Mouse (Mus musculus) testis, adult 2 months (tissue): ENCODE results near the gene Arpc5l. TPM values are rescaled to one million over a fixed set of nuclear protein-coding genes. Genes with fewer than 3 reads are reported as not detected.
A peak's percentile ranks its signal among the peaks of the same experiment; 100 is the strongest.

Source experiments
- H3K27ac ChIP-seq: fragments of 200-500 bp; 2 replicates; pipeline ENCODE4 v1.5.1; 2012; ENCODE audit warnings: low read depth, low read length; ENCODE audit not compliant: control insufficient read depth, insufficient read depth
- H3K27me3 ChIP-seq: fragments of 200-500 bp; 2 replicates; pipeline ENCODE4 v1.6.1; 2012; ENCODE audit warnings: mild to moderate bottlenecking, low read length, moderate library complexity; ENCODE audit not compliant: control insufficient read depth, insufficient read depth
- H3K36me3 ChIP-seq: fragments of 200-500 bp; 2 replicates; pipeline ENCODE4 v1.6.1; 2012; ENCODE audit warnings: mild to moderate bottlenecking, low read length; ENCODE audit not compliant: control insufficient read depth, insufficient read depth
- H3K4me1 ChIP-seq: fragments of 200-500 bp; 2 replicates; pipeline ENCODE4 v1.6.1; 2012; ENCODE audit warnings: low read length; ENCODE audit not compliant: control insufficient read depth, insufficient read depth
- H3K4me3 ChIP-seq: fragments of 200-500 bp; 2 replicates; pipeline ENCODE4 v1.5.1; 2012; ENCODE audit warnings: low read depth, mild to moderate bottlenecking, low read length, moderate library complexity, mixed read lengths; ENCODE audit not compliant: control insufficient read depth
- CTCF ChIP-seq: fragments of 200-500 bp; IDR thresholded peaks from 2 replicates; pipeline ENCODE4 v1.5.1; 2012; ENCODE audit warnings: low read depth, mild to moderate bottlenecking, inconsistent platforms, low read length, moderate library complexity; ENCODE audit not compliant: control insufficient read depth, insufficient read depth, insufficient replicate concordance
- POLR2A ChIP-seq: fragments of 200-500 bp; IDR thresholded peaks from 2 replicates; pipeline ENCODE4 v1.6.1; 2012; ENCODE audit warnings: low read depth, mild to moderate bottlenecking, inconsistent platforms, low read length, moderate library complexity; ENCODE audit not compliant: control insufficient read depth
- polyA plus RNA-seq: library from polyadenylated mRNA; depleted of rRNA; stranded (reverse); fragments of >200 nt; gene quantifications from 2 replicates; pipeline ENCODE4 v1.2.3, GENCODE M21; 2012; rRNA removed

The Arpc5l gene
- polyA plus RNA-seq = 74.6 and 75.7 TPM in 2 replicates

DNA sequence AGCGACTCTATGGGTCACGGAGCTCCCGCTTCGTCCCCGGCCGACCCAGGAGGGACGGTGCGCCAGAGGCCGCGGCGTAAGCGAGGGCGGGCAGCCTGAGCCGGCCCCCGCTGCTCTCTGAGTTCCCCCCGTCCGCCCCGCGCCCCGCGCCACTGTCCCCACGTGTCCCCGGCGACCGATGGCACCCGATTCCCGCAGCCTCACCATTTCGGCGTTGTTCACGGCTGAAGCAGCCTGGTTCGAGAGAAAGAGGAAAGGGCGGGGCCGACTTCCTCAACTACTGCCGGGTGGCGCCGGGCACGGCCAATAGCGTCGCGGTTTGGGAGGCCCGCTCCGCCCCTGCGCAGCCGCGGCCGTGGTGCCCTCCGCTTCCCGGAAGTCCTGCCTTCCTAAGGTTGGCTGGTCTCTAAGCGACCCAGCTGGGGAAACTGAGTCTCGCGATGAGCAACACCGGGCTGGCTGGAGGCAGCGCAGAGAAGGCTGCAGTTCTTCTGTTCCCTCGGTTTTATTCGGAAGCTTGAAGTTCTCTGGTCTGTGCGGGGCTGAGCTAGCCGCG lies at the start of gene Arpc5l:
Gene Arpc5l, plus strand, starts transcription at position 469 of the 556 bp plus-strand sequence.
- TF ChIP-seq CTCF (no peak), POLR2A (peak; percentile 78)
- no peaks in the 10 kb centered on the region for H3K36me3 ChIP-seq
- H3K27ac ChIP-seq = peak within 1 kb of the TSS; percentile 75
- H3K4me1 ChIP-seq = peaks cover 10% of the 10 kb centered on the region
- H3K4me3 ChIP-seq = peak within 1 kb of the TSS; percentile 93
- H3K27me3 ChIP-seq = no peaks in the 10 kb centered on the region

DNA sequence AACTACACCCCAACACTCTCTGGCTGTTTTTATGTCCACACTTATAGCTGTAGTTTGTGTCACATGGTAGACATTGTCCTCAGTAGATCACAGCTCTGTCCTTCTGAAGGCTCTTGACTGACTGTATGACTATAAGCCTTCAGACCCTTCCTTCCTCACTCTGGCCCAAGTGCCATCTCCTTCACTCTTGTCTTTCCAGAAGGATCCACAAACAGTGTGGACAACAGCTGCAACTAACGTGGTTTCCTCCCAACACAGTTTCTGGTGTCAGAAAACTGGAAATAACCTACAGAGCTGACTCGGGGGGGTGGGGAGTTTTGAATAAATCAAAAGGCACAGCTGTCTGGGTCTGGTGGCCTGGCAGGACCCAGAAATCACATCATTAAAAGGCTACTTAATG lies 49.1 kb upstream of the Arpc5l start:
- no peaks in the 10 kb centered on the region for H3K27me3 ChIP-seq
- no peak overlapping the region for H3K4me3 ChIP-seq
- no peaks in the 10 kb centered on the region for H3K36me3 ChIP-seq
- H3K4me1 ChIP-seq = no peaks in the 10 kb centered on the region; the same call in 1 of the 2 replicates
- H3K27ac ChIP-seq = no peak overlapping the region
- no peak for TF ChIP-seq CTCF
- TF ChIP-seq POLR2A = no peak

DNA sequence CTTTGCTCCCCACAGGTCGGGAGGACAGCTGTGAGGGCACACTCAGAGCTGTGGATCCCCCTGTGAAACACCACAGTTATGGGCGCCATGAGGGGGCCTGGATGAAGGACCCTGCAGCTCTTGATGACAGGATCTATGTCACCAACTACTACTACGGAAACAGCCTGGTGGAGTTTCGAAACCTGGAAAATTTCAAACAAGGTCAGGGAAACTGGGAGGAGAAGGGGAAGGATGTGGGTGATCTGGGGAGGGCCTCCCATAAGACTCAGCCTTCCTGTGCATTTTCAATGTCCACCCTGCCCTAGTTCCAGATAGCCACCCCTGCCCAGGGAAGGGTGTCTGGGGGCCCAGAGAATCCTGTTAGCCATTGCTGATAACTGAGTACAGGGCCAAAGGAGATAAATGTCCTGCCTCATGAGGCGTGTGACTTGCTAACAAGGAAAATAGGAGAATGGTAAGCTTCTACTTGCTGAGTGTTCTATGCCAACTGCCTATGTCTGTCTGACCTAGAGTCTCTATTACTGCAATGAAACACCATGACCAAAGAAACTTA lies 47.4 kb upstream of the Arpc5l start:
- Histone ChIP-seq H3K4me1 (no peaks in the 10 kb centered on the region; the same call in 1 of the 2 replicates), H3K27me3 (no peaks in the 10 kb centered on the region), H3K4me3 (no peak overlapping the region), H3K27ac (no peak overlapping the region), H3K36me3 (no peaks in the 10 kb centered on the region)
- no peak for TF ChIP-seq CTCF
- no peak for TF ChIP-seq POLR2A

DNA sequence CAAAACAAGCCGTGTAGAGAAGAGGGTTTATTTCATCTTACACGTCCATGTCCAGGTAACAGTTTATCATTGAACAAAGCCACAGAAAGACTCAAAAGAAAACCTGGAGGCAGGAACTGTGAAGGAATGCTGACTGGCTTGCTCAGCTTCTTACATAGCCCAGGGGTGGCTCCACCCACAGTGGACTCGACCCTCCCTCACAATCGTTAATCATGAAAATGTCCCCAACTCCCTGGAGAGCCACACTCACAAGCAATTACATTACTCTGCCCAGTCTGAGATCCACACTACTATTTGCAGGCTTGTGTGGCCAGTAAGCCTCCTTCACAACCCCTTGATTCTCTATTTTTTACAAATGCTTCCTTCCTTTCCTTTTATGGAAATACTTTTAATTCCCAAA lies 41.0 kb upstream of the Arpc5l start:
- H3K27me3 ChIP-seq = no peaks in the 10 kb centered on the region
- H3K4me1 ChIP-seq = no peaks in the 10 kb centered on the region
- H3K36me3 ChIP-seq = no peaks in the 10 kb centered on the region
- no peak overlapping the region for H3K27ac ChIP-seq
- H3K4me3 ChIP-seq = no peak overlapping the region
- no peak for TF ChIP-seq POLR2A
- TF ChIP-seq CTCF = no peak

DNA sequence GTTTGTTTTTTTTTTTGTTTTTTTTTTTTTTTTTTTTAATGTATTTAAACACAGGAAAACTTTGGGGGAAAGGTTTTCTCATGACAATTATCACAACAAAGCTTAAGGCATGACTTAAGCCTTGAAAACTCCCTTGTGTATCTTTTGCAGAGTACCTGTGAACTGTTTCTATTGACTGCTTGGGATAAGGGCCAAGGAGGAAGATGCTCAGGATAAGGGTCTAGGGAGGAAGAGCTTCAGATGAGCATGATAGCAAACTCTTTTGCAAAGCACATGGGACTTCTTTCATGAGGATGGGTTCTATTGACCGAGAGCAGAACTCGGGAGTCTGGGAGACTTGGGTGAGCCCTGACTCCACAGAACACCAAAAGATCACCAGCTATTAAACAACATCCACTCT lies 35.5 kb upstream of the Arpc5l start:
- Histone ChIP-seq H3K4me3 (no peak overlapping the region), H3K27ac (no peak overlapping the region), H3K4me1 (no peaks in the 10 kb centered on the region; the same call in 1 of the 2 replicates), H3K36me3 (no peaks in the 10 kb centered on the region), H3K27me3 (no peaks in the 10 kb centered on the region)
- no peak for TF ChIP-seq CTCF
- no peak for TF ChIP-seq POLR2A

DNA sequence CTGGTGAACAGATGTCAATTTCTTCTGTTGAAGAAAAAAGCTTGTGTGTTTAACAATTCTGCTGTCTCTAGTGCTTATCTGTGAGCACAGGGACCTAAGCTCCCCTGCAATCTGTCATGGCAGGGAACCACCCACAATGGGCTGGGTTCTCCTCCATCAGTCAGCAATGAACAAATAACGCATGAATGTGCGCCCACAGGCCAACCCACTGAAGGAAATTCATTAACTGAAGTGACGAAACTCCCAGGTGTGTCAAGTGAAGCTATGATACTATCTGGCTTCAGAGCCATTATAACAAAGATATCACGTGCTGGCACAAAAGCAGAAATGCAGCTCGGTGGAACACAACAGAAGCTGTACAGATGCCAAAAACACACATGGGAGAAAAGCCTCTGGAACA lies 35.1 kb upstream of the Arpc5l start:
- no peak for TF ChIP-seq CTCF
- no peak for TF ChIP-seq POLR2A
- Histone ChIP-seq H3K4me3 (no peak overlapping the region), H3K36me3 (no peaks in the 10 kb centered on the region), H3K4me1 (peaks cover 1% of the 10 kb centered on the region; the same call in 1 of the 2 replicates), H3K27ac (no peak overlapping the region), H3K27me3 (no peaks in the 10 kb centered on the region)

DNA sequence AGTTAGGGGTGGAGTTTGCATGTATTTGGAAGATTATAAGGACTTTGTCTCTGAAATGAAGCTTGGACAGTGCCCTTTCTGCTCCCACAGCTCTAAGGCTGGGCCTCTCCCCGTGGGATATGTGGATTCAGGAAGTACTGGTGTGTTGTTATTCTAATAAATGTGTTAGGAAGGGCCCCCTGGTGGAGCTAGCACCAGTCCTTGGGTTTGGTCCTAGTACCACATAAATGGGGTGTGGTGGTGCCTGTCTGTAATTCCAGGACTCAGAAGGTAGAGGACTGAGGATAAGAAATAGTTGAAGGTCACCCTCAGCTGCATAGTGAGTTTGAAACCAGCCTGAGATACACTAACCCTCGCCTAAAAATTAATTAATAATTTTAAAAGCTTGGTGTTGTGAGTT lies 31.9 kb upstream of the Arpc5l start:
- peaks cover 3% of the 10 kb centered on the region for H3K4me1 ChIP-seq
- TF ChIP-seq POLR2A (no peak), CTCF (no peak)
- H3K27ac ChIP-seq = no peak overlapping the region
- H3K4me3 ChIP-seq = no peak overlapping the region
- H3K27me3 ChIP-seq = no peaks in the 10 kb centered on the region
- H3K36me3 ChIP-seq = no peaks in the 10 kb centered on the region

DNA sequence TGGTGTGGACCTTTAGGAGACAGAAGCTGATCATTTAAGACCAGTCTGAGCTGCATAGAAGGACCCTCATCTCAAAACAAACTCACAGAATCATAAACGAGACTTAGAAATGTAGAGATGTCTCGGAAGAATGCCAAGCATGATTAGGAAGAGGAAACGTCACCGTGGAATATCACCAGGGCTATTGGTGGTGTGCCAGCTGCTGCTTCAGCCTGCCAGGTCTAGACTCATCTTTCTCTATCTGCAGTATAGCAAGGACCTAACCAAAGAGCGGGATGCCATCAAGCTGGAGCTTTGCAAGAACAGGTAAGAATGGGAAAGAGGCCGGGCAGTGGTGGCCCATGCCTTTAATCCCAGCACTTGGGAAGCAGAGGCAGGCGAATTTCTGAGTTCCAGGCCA lies 31.4 kb upstream of the Arpc5l start:
- Histone ChIP-seq H3K27me3 (no peaks in the 10 kb centered on the region), H3K4me3 (no peak overlapping the region), H3K4me1 (peaks cover 3% of the 10 kb centered on the region), H3K36me3 (no peaks in the 10 kb centered on the region), H3K27ac (no peak overlapping the region)
- TF ChIP-seq CTCF = no peak
- TF ChIP-seq POLR2A = no peak
